Mouse (Mus musculus) brain, adult 2 months (tissue): ENCODE measurements around the gene 1700001J03Rik.
"Not testable (repeated sequence)": the region's sequence is repeated elsewhere in the genome, so short reads cannot be mapped to it uniquely, and the experiment has no call there.

ENCODE experiments used
- DNase-seq: peaks from one replicate; pipeline ENCODE4 v3.0.0; 2011; ENCODE audit warnings: low read depth, low spot score

1700001J03Rik gene

DNA sequence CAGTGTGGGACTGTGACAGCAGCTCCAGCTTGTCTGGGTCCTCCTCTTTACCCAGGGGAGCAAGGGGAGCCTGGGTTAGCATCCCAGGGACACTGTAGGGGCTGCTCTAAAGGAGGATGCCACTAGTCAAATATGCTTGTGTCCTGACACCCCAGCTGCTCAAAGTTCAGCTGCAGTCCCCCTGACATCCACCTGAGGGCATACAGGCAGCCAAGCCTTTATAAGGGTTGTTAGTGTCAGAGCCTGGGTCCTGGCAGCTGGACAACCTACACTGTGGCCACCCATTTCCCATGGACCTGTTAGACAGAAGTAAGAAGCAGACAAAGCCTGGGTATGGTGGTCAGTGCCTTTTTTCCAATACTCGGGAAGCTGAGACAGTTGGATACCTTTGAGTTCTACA lies 3.0 kb upstream of the 1700001J03Rik start:
- DNase-seq, result no peak

DNA sequence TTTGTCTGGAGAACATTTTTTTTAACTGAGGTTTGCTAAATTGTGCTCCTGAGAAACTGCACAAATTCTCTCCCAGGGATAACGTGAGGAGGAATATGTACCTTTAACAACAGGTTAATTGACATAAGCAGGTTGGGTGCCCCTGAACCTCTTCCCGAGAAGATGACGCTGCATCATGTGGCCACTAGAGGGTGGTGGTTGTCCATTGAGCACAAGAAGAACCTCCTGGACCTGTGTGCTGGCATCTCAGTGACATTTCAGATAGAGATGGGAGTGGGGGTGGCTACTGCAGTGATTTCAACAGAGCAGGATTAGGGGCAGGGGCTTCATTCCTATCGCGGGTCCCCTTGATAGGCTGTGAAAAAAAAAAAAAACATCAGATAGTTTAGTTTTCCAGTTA lies 2.3 kb upstream of the 1700001J03Rik start:
- peak; percentile 90 for DNase-seq

DNA sequence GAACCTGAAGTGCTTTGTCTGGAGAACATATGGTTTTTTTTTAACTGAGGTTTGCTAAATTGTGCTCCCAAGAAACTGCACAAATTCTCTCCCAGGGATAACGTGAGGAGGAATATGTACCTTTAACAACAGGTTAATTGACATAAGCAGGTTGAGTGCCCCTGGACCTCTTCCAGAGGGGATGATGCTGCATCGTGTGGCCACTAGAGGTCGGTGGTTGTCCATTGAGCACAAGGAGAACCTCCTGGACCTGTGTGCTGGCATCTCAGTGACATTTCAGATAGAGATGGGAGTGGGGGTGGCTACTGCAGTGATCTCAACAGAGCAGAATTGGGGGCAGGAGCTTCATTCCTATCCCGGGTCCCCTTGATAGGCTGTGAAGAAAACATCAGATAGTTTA lies 12.4 kb downstream of the 1700001J03Rik start:
- DNase-seq, result peak; percentile 37

DNA sequence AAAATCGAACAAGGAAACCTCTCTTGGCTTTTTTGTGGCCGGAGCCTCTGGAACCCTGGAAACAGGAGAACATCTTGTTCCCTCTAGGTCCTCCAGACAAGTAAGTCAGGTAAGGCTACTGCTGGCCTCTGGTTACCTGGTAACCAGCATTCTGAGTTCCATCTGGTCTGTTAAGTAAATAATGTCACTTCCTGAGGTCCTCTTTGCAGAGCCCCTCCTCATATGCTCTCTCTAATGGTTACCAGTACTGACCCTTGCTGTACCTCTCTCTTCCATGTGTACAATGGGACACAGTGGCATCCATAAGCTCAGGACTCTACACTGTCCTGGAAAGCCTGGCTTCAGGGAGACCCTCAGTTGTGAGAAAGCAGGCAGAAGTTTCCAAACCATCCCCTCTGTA lies 14.5 kb downstream of the 1700001J03Rik start, which contains the start of gene Gm6309:
TSS of gene Gm6309 (minus strand) at position 101 of the 400 bp plus-strand sequence.
- not testable (repeated sequence) for DNase-seq

DNA sequence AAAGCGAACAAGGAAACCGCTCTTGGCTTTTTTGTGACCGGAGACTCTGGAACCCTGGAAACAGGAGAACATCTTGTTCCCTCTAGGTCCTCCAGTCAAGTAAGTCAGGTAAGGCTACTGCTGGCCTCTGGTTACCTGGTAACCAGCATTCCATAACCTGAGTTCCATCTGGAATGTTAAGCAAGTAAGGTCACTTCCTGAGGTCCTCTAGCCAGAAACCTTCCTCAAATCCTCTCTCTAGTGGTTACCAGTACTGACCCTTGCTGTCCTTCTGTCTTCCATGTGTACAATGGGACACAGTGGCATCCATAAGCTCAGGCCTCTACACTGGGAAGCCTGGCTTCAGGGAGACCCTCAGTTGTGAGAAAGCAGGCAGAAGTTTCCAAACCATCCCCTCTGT lies 24.7 kb downstream of the 1700001J03Rik start, which contains the start of gene Gm5565:
TSS of gene Gm5565 (minus strand) at position 101 of the 400 bp plus-strand sequence.
- DNase-seq, result not testable (repeated sequence)

DNA sequence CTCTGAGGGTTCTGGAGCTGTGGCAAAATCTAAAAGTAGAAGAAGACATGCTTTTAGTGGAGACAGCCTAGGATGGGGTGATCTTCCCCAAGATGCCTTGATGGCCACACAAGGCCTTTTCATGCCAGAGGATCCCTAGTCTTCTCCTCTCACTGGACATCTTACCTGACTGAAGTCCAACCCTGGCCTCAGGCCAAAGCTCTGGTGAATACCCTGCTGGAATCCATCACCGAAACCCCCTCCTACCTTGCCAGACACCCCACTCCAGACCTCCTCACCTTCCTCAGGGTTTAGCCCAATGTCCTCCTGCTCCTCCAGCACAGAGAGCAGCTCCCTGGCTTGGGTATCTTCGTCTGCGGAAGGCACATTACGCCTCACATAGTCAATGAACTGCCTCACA lies 26.8 kb downstream of the 1700001J03Rik start:
- DNase-seq, result not testable (repeated sequence)

DNA sequence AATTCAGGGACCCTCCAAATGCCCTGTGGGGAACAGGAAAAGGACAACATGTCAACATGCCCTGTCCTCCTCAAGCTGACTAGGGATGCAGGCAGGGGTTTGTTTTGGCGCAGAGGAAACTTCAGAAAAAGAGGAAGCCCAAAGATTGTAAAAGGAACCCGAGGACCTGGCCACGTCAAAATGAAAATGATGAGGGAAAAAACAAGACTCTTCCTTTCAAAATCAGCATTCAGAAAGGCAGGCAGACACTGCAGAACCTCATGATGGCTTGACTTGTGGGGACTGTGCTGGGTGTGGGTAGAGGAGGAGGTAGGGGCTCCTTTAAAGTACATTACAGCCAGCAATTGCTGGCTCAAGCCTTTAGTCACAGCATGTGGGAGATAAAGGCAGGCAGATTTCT lies 34.6 kb downstream of the 1700001J03Rik start:
- no peak for DNase-seq

DNA sequence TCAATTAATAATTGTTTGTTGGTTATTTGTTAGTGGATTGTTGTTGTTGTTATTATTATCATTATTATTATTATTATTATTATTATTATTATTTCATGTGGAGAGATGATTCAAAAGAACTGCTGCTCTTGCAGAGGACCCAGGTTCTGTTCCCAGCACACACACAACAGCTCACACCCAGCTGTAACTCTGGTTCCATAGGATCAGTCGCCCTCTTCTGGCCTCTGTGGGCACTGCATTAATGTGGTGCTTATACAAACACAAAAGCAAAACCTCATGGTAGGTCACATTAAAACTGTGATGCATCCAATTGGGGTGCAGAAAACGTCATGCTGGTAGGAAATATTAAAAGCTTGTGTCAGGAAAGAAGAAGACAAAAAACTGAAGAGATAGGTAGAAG lies 37.2 kb downstream of the 1700001J03Rik start:
- DNase-seq, result no peak
